Mouse (Mus musculus): Measurements from ENCODE around the gene Mfsd11. TPM values are rescaled to one million over a fixed set of nuclear protein-coding genes. Genes with fewer than 3 reads are reported as not detected.
"Not testable (repeated sequence)": the region's sequence is repeated elsewhere in the genome, so short reads cannot be mapped to it uniquely, and the experiment has no call there.

Gene Mfsd11
- total RNA-seq, 2 experiments from 2014 or later, result 7.6 to 34.8 TPM

DNA sequence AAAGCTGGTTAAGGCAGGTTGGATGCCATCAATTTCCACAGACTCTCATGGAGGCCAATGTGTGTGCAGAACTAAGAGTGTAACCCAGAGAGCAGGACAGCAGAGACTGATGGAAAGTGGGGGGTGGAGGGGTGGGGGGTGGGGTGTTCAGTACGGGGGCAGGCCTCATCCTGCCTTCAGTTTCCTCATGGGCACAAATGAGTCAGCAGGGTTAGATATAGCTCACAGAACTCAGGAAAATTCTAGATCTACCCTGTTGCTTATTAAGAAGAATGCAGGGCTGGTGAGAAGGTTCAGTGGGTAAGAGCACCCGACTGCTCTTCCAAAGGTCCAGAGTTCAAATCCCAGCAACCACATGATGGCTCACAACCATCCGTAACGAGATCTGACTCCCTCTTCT lies 17.4 kb downstream of the Mfsd11 start:
- no peak for ATAC-seq (replicated peaks; ENCODE audit: low FRiP score, poor library complexity, severe bottlenecking)

DNA sequence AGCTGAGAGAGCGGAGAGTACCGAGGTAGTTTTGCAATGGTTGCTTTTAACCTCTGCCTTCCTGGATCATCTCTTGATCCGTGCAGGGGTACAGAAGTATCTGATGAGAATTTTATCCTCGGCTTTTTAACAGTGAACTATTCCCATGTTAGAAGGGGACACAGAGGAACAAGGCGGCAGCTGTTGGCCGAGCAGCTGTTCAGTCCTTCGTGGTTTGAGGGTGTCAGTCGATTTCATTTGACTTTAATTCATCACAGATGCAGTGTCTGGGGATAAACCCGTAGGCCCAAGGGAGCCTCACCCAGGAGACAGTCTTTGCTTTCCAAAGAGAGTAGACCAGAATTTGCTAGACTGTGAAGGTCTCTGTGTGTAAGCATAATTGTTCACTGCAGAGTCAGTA lies 19.3 kb downstream of the Mfsd11 start:
- ATAC-seq (replicated peaks; ENCODE audit: low FRiP score, poor library complexity, severe bottlenecking), result no peak

DNA sequence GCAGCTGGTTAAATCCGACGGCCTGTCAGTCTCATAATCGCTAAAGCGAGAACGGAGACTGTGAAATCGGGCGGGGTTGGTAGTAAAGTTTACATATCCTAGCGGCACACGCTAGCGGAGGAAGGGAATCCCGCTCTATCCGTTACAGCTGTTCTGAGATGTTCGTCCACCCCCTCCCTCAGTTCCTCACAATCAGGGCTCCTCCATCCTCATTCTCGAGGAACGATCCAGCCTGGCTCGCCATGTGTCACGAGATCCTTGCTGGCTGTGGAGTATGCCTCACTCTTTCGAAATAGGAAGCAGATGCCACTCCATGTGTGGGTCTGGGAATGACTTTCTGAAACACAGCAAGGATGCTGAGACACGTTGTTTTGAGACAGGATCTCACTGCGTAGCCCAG lies 21.7 kb downstream of the Mfsd11 start:
- no peak for ATAC-seq (replicated peaks; ENCODE audit: low FRiP score, poor library complexity, severe bottlenecking)

DNA sequence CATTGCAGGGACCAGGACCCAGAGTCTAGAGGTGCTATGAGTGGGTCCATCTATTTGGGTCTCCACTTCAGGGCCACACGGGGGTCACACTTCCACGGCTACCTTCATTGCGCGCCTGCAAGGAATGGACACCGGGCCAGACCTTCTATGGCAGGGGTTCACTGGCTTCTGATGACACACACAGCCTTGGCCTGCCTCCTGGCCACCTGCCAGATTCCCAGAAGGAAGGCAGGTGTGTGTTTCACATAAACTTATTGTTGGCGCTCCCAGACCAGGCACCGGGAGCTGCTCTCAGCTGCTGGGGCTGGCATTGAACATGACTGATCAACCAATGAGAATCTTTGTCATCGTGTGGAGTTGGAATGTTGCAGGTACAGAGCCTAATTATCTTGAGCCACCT lies 26.2 kb downstream of the Mfsd11 start:
- no peak for ATAC-seq (replicated peaks; ENCODE audit: low FRiP score, poor library complexity, severe bottlenecking)

DNA sequence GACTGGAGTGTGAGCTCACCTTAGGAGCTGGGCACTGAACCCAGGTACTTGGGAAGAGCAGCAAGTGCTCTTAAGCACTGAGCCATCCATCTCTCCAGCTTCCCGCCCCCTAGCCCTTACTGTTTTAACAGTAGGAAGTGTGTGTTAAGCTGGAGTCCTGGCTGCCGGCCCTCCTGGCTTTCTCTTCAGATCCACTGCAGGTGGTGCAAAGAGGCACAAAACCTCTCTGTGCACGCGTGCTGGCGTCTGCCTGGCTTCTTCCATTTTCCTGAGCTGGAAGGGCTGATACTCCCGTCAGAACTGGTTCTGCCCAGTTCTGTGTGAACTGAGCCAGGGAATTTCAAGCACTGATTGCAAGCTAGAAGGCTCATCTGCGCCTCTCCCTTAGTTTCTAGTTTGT lies 28.6 kb downstream of the Mfsd11 start:
- ATAC-seq (replicated peaks; ENCODE audit: low FRiP score, poor library complexity, severe bottlenecking), result no peak

DNA sequence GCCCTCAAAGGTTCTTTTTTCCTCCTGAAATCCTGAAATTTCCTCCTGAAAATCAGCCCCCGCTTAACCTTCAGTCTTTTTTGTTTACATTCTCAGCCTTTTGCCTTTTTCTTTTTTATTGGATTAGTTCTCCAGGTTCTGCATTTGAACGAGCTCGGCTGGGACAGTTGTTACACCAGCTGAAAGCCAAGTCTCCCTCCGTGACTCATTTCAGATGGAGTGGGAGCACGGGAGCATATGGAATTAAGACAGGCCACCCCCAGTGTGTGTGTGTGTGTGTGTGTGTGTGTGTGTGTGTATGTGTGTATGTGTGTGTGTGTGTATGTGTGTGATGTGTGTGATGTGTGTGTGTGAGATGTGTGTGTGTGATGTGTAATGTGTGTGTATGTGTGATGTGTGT lies 29.2 kb downstream of the Mfsd11 start:
- ATAC-seq (replicated peaks; ENCODE audit: low FRiP score, poor library complexity, severe bottlenecking), result no peak

DNA sequence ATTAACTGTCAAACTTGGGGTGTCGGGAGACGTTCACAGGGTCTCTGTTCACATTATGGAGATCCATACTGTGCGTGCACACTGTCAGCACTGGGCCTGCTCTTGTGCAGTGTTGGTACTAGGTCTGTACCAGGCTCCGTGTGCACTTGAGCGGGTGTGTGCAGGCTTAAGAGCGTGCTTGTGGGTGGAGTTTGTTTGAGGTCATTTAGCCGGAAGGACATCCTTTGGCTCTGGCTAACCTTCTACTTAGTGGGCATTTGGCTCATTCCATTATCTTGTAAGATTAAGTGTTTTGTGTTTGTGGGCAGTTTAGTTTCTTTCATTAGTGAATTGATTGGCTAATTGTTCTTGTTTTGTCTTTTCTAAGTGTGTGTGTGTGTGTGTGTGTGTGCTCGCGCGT lies 30.2 kb downstream of the Mfsd11 start:
- ATAC-seq (replicated peaks; ENCODE audit: low FRiP score, poor library complexity, severe bottlenecking), result no peak

DNA sequence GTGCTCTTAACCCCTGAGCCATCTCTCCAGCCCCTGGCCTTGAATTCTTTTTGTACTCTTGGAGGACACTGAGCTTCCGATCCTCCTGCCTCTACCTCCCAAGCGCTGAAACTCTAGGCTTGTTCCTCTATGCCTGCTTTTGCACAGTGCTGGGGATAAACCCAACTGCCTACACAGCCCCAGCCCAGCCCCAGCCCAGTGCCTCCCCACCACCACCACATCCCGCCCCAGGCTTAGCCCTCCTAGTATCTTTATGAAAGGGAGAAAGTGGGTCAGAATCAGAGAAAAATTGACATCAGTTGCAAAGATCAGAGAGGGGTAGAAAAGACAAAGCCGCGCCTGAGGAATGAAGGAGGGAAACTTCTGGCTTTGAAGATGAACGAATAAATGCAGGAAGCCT lies 31.8 kb downstream of the Mfsd11 start:
- ATAC-seq (replicated peaks; ENCODE audit: low FRiP score, poor library complexity, severe bottlenecking), result no peak

DNA sequence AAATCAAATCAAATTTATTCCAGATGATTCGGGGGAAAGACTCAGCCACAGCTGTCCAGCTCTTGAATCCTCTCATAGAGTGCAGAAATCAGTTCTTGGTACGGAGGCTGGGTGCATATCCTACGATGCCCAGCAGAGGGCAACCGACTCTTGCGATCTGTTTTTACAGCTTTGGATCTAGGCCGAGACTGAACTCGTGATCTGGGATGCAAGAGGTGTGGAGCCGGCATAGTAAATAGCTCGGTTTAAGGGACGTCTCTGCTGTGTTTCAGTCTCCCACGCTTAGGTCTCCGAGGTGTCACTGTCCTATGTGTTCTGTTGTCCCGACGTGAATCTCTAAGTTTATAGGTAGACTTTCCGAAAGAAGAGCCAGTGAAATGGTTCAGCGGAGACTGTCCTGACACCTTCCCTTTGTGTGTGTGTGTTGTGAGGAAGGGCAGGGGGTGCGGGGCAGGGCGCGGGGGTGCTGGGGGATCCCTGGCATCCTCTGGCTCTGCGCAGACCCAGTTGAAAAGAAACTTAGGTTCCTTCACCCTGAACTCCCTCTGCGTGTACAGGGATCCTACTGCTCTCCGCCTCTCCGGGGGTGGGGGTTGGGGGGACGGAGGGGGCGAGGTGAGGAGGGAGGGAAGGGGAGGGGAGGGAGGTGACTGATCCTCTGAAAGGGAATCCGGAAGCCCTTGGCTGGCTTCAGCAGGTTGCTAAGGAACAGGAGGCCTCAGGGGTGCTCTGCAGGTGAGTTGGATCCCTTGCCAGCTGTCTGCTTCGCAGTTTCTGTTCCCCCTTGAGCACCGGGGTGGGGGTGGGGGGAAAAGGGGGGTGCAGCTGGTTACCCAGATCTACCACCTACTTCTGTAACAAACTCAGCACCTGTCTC lies 33.3 kb downstream of the Mfsd11 start:
- peak; percentile 71 for ATAC-seq (replicated peaks; ENCODE audit: low FRiP score, poor library complexity, severe bottlenecking)

DNA sequence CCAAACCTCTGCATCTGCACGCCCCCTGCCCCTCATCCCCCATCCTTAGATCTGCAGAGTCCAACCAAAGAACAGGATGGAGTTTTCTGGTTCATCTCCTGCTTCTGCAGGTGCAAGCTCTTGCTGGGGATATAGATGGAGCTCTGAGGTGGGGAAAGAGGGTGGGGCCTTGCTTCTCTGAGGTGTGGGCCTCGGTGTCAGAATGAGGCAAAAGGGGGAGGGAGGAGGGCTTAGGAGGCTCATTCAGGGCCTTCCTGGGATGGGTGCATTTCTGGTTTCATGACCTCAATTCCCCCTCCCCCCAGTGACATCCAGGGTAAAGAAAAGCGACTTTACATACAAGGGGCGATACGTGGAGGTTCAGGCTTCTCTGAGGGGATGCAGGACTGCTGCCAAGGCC lies 34.9 kb downstream of the Mfsd11 start:
- ATAC-seq (replicated peaks; ENCODE audit: low FRiP score, poor library complexity, severe bottlenecking), result no peak

DNA sequence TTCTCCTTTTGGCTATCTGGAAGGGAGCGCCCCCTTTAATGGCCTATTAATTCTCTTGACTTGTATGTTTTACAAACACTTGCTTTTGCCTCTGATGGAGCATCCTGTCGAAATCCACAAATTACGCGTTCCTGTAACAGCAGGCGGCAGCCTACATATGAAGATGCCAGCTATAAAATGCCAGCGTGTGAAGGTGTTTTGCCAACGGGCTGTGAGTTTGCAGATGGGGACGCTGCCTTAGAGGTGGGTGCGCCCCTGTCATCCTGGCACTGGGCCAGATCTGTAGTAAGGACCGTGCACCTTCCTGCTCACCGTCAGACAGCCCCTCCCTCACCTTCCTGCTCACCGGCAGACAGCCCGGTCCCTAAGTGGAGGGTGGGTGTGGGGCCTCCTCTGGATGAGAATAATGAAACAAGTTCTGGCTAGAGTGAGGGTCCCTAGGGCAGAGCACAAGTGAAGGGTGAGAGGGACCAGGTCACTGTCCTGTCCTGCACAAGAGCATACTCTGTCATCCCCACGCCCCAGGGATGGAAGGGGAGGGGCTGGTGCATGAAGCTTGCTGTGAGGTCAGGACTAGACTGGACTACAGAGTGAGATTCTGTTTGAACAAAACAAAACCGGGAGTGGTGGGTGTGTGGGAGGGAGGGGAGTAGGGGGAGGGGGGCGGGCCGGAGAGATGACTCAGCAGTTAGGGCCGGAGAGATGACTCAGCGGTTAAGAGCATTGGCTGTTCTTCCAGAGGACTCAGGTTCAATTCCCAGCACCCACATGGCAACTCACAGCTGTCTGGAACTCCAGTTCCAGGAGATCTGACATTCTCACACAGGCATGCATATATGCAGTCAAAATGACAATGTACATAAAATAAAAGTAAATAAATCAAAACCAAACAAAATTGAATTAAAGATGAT lies 41.5 kb downstream of the Mfsd11 start:
- no peak for ATAC-seq (replicated peaks; ENCODE audit: low FRiP score, poor library complexity, severe bottlenecking)

DNA sequence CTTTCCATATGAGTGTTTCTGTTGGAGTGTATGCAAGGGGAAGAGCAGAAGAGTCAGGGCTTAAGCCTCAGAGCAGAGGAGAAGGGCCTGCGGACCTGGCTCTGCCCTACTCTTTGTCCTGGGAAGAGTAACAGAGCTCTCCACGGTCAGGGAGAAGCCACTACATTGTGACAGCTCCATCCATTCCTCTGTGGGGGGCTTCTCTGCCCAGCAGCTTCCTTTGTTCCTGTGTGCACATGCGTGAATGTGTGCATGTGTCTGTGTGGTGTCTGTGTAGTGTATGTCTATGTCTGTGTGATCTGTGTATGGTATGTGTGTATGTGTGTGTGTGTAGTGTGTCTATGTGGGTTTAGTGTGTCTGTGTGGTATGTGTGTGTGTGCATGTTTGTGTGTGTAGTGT lies 43.2 kb downstream of the Mfsd11 start:
- no peak for ATAC-seq (replicated peaks; ENCODE audit: low FRiP score, poor library complexity, severe bottlenecking)

DNA sequence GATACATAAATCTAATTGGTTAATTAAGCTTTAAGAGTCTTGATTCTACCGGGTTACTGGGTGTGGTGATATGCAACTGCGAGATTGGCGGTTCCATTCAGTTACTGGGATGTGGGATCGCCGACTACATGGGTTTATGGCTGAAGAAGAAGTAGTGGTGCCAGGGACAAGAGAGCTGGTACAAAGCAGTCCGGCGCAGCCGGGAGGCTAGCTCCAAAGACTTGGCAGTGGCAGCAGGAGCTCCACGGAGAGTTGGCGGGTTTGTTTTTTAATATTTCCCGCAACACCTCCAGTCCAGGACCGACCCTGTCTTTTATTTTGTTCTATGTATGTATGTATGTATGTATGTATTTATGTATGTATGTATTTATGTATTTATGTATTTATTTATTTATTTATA lies 47.0 kb downstream of the Mfsd11 start:
- ATAC-seq (replicated peaks; ENCODE audit: low FRiP score, poor library complexity, severe bottlenecking), result no peak

DNA sequence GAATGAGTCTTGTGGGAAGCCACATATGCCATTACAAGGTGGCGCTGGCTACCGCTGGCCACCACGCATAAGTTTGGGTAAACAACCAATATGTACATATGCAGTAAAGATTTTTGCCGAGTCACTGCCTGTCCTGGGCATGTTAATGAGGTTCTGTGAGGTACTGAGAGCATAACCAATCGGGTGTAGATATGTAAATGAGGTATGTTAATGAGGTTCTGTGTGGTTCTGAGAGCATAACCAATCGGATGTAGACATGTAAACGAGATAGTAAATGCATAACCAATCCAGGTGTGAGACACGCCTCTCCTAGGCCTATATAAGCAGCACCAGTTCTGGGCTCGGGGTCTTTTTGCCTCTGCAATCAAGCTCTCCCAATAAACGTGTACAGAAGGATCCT lies 50.3 kb downstream of the Mfsd11 start:
- ATAC-seq (replicated peaks; ENCODE audit: low FRiP score, poor library complexity, severe bottlenecking), result not testable (repeated sequence)

DNA sequence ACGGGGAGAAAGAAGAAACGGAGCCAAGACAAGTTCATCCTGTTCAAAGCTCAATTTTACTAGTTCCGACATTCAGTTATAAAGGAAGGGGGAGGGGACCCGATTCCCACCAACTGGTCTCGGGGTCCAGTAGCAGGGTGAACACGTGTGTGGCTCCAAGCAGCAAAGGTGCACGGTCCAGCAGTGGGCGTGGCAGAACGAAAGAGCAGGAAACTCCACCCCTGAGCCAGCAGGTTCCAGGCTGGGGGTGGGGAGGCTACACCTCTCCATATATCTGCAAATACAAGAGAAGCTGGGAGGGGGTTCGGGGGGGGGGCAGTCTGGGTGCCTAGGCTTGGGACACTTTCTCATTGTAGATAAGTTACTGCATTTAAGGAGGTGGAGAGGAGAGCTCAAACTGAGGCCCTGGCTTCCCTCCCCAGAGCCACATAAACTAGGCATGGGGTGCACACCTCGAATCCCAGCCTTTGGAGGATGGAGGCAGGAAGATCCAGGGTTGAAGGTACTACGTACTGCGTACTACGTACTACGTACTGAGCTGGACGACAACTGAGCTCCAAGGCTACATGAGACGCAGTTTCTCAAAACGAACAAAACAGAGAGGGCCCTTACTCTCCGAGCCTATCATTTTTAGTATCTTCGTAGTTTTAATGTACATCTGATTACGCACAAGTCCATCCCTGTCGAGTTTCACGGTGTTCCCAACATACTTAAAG lies 53.7 kb downstream of the Mfsd11 start:
- no peak for ATAC-seq (replicated peaks; ENCODE audit: low FRiP score, poor library complexity, severe bottlenecking)

DNA sequence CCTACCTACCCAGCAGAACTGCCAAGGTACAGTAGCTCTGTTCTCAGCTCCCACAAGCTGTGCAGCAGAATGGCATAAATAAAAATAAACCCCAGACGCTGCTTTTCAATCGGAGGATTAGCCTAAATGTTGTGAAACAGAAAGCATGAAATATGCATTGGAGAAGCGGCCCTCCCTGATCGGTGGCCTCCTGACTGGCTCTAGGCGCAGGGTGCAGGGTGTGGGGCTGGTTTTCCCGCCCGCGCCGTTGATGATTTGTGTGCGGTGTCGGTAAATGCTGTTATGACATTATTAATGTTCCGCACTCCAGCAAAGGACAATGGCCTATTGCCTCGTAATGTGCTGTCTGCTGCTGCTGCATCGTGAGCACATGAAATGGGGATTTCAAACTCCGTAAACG lies 61.3 kb downstream of the Mfsd11 start:
- ATAC-seq (replicated peaks; ENCODE audit: low FRiP score, poor library complexity, severe bottlenecking), result no peak

DNA sequence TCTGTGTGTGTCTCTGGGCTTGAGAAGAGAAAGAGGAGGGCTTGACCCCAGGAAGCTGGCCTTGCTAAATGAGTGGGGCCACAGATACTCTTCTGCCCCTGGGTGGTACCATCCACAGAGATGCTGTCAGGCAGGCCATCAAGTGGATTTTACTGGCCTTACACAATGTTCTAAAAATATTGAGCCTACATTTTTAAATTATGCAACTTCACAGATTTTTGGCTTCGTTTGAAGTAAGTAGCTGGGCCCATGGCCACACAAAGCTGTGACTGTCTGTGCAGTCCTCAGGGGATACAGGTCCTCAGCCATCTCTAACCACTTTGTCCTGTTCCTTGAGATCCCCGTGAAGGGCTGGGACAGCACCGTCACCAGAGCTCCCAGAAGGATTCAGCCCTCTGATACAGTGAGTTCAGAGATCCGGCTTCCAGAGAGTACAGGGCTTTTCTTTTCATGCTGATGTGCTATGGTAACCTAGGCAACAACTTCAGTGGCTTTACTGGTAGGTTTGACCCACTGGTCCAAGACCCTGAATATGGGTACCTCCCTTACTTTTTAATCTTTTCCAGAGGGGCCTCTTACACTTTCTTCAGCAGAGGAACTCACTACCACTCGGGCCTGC lies 62.1 kb downstream of the Mfsd11 start:
- ATAC-seq (replicated peaks; ENCODE audit: low FRiP score, poor library complexity, severe bottlenecking), result no peak

DNA sequence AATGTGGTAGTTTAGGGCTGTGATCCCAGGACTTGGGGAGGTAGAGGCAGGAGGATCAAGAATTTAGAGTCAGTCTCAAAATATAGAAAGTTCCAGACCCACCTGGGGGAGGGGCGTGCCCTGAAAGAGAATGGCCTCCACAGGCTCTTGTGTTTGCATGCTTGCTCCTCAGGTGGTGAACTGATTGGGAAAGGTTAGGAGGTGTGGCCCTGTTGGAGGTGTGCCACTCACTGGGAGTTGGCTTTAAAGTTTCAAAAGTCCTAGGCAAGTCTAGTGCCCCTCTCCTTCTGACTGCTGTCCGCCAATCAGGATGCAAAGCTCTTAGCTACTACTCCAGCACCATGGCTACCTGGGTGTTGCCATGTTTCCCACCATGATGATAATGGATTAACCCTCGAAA lies 63.0 kb downstream of the Mfsd11 start:
- no peak for ATAC-seq (replicated peaks; ENCODE audit: low FRiP score, poor library complexity, severe bottlenecking)

DNA sequence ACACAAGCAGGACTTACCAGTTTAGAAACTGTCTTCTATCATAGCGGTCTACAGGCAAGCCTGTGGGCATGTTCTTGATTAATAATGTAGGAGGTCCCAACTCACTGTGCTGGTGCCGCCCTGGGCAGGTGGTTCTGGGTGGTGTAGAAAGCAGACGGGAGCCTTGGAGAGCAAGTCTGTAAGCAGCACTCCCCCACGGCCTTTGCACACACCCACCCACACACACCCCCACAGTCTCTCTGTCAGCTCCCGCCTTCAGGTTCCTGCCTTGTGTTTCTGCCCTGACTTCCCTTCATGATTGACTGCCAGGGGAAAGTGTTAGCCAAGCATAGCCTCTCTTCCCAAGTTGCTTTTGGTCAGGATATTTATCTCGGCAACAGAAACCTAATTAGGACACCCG lies 65.1 kb downstream of the Mfsd11 start:
- no peak for ATAC-seq (replicated peaks; ENCODE audit: low FRiP score, poor library complexity, severe bottlenecking)
